Mouse (Mus musculus) retina, postnatal 1 day (tissue): ENCODE data around the gene Gnao1.

Experiments used
- DNase-seq: peaks from one replicate; pipeline ENCODE4 v3.0.0-alpha.2; 2012

Gnao1 gene

GRCm38 (mm10) chr8:93902040-93902439 is 92.3 kb downstream of the Gnao1 start:
- peak; percentile 31 for DNase-seq

GRCm38 (mm10) chr8:93906961-93907360 is 97.2 kb downstream of the Gnao1 start:
- DNase-seq = no peak

GRCm38 (mm10) chr8:93907987-93908441 is 98.2 kb downstream of the Gnao1 start:
- peak; percentile 61 for DNase-seq

GRCm38 (mm10) chr8:93908546-93908945 is 98.8 kb downstream of the Gnao1 start:
- peak; percentile 53 for DNase-seq

- no peak for DNase-seq
These were observed 102.2 kb downstream of the Gnao1 start for GRCm38 (mm10) chr8:93911715-93912555.

GRCm38 (mm10) chr8:93917859-93918421 is 108.2 kb downstream of the Gnao1 start:
- peak; percentile 59 for DNase-seq

- DNase-seq = no peak
These were observed 108.8 kb downstream of the Gnao1 start for GRCm38 (mm10) chr8:93918580-93918979.

GRCm38 (mm10) chr8:93919422-93919821 is 109.7 kb downstream of the Gnao1 start:
- no peak for DNase-seq

GRCm38 (mm10) chr8:93919916-93920589 is 110.3 kb downstream of the Gnao1 start:
- no peak for DNase-seq

- no peak for DNase-seq
These were observed 110.8 kb downstream of the Gnao1 start for GRCm38 (mm10) chr8:93920590-93920948.

GRCm38 (mm10) chr8:93923897-93924334 is 114.2 kb downstream of the Gnao1 start:
- no peak for DNase-seq

- no peak for DNase-seq
These were observed 115.7 kb downstream of the Gnao1 start for GRCm38 (mm10) chr8:93925513-93925912.

GRCm38 (mm10) chr8:93929233-93929632 is 119.5 kb downstream of the Gnao1 start:
- no peak for DNase-seq

GRCm38 (mm10) chr8:93931336-93931735 is 121.6 kb downstream of the Gnao1 start:
- DNase-seq = peak; percentile 48

- DNase-seq = peak; percentile 87
These were observed 123.1 kb downstream of the Gnao1 start for GRCm38 (mm10) chr8:93932873-93933272.

GRCm38 (mm10) chr8:93933288-93933687 is 123.5 kb downstream of the Gnao1 start:
- DNase-seq = no peak

GRCm38 (mm10) chr8:93938193-93938592 is 128.4 kb downstream of the Gnao1 start:
- no peak for DNase-seq

- DNase-seq = no peak
These were observed 131.0 kb downstream of the Gnao1 start for GRCm38 (mm10) chr8:93940542-93941423.

GRCm38 (mm10) chr8:93941636-93942054 is 131.9 kb downstream of the Gnao1 start:
- no peak for DNase-seq

GRCm38 (mm10) chr8:93945781-93946180 is 136.0 kb downstream of the Gnao1 start:
- no peak for DNase-seq

- no peak for DNase-seq
These were observed 136.6 kb downstream of the Gnao1 start for GRCm38 (mm10) chr8:93946397-93946796.

GRCm38 (mm10) chr8:93950133-93950532 is 140.4 kb downstream of the Gnao1 start:
- no peak for DNase-seq

- DNase-seq = no peak
These were observed 142.7 kb downstream of the Gnao1 start for GRCm38 (mm10) chr8:93952511-93952910.
